Mouse (Mus musculus): Measurements from ENCODE around the gene Zdhhc18.

DNA sequence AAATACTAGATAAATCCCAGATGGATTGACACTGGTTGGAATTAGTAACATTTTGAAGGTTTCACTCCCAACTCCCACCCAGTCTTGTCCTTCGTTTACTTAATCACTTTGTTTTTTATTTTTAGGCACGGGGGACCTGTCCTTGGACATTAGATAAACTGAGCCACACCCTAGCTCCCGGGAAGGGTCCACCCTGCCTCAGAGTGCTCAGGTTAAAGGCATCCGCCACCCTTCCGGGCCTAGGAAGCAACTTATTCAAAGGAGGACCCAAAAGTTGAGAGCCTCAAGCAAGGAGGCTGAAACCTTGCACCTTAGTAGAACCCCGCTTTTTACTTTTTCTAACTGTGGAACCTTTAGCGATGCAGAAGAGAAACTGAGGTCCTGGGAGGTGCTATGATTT lies 50.8 kb downstream of the Zdhhc18 start:
- TF ChIP-seq CTCF (IDR thresholded peaks at IDR 0.05; ENCODE audit: borderline replicate concordance, insufficient read depth, low read length): no peak
- no peak for TF ChIP-seq POLR2A (IDR thresholded peaks at IDR 0.05; ENCODE audit: low read depth, low read length)
